Mouse (Mus musculus) embryo, embryonic 10 days (tissue): ENCODE measurements at regions not wholly inside any gene's neighbourhood (a gene's known extent, or its start where the extent isn't known, plus 50 kb on each side); places are given as distances from the start of the nearest gene placed in this dataset.

ENCODE experiments used
- DNase-seq: peaks from one replicate; pipeline ENCODE4 v3.0.0-alpha.2; 2015; ENCODE audit warnings: low spot score

DNA sequence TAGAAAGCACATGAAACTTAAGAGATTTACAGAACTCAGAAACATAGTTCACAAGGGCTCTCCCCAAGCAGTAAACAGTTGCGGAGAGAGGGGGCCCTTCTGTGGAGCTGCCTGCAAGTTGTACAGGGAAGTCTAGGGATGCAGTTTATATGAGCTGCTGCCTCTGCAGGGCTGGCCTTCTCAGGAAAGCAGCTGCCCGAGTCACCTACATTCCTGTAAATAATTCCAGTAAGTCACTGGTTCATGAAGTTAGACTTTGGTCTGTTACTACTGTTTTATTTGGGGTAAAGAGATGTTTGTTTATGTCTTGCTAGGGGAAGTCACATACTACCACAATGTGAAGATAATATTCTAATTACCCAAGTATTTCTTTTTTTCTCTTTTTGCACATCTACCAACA, 601.1 kb downstream of the Etnk1 start:
- no peak for DNase-seq
